ENCODE assay signal across 14 mouse cellular contexts in the genomic region with DNA sequence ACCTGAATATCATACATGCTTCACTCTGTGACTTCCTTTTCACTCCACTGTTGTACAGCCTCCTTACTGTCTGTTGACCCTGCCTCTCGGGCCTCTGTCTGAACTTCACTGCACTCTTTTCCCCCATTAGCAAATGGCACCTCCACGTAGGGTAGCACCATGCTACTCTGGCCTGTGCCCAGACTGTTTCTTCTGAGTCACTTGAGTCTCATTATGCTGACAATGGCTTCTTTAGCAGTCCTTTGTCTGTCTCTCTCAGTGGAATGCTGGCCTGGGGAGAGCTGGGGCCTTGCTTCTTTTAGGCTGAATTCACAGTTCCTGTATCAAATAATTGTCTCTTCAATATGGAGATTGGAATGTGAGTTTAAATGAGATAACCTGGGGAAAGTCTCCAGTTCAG. TPM values are rescaled to one million over a fixed set of nuclear protein-coding genes. Genes with fewer than 3 reads are reported as not detected.
A peak's percentile ranks its signal among the peaks of the same experiment; 100 is the strongest.
DNase-seq lines count a peak whose midpoint lies in the region; ATAC-seq and TF ChIP-seq lines count a peak whose summit lies in the region.
"Had no signal": no experiment of that assay in that cellular context is flagged by ENCODE, and none has a peak within 500 bp of the region (broad histone marks: within the 10 kb centered on the region; RNA-seq: fewer than 3 reads in every experiment).

No protein-coding gene starts in this region.

- WGBS in midbrain, embryonic 10.5 days, result 25% methylated on average over 2 of the region's 2 CpGs
- 16% methylated on average over 2 of the region's 2 CpGs for WGBS in midbrain, embryonic 16.5 days
- 12% methylated on average over 2 of the region's 2 CpGs for WGBS in midbrain, embryonic 14.5 days
- WGBS in kidney, adult 2 months, result 81% methylated on average over 2 of the region's 2 CpGs

- no peak for ATAC-seq in midbrain, embryonic 16.5 days
- no peak for ATAC-seq in midbrain, embryonic 14.5 days (ENCODE audit: low FRiP score, low TSS enrichment)
- ATAC-seq: liver, postnatal 0 days had no signal

- DNase-seq in adrenal gland, adult 2 months, result peak; percentile 45
- DNase-seq in adrenal gland, postnatal 25 days, result no peak
- DNase-seq in midbrain, embryonic 10.5 days (ENCODE audit: low spot score), result no peak
- peak; percentile 10 for DNase-seq in embryo, embryonic 11 days
- DNase-seq in midbrain, embryonic 14.5 days, result peak; percentile 6
- DNase-seq in kidney, adult 2 months, result no peak
- DNase-seq in kidney, adult 8-10 months, result no peak
- DNase-seq: cerebellum, adult 8-10 months; gastrocnemius, postnatal 10 days; liver, postnatal 0 days; thymus, postnatal 25 days had no signal

- peak overlapping the region; percentile 6; the same call in 1 of the 2 replicates for H3K27ac ChIP-seq in midbrain, embryonic 10.5 days (replicated peaks)
- H3K27ac ChIP-seq in midbrain, embryonic 16.5 days (ENCODE audit: low read length), result no peak overlapping the region
- H3K27ac ChIP-seq in midbrain, embryonic 14.5 days (replicated peaks; ENCODE audit: low read depth, low read length), result no peak overlapping the region
- no peak overlapping the region for H3K27ac ChIP-seq in kidney, adult 2 months (ENCODE audit: insufficient read depth, low read depth, low read length)
- H3K27ac ChIP-seq: macrophage had no signal

- H3K9ac ChIP-seq in midbrain, embryonic 16.5 days (ENCODE audit: low read depth, low read length), result no peak overlapping the region
- no peak overlapping the region for H3K9ac ChIP-seq in midbrain, embryonic 14.5 days (replicated peaks; ENCODE audit: low read length)
- H3K9ac ChIP-seq: heart, embryonic 12.5 days; liver, postnatal 0 days had no signal

- H3K36me3 ChIP-seq in midbrain, embryonic 10.5 days, result peaks cover 89% of the 10 kb centered on the region
- peaks cover 18% of the 10 kb centered on the region for H3K36me3 ChIP-seq in midbrain, embryonic 16.5 days (ENCODE audit: control insufficient read depth, insufficient read depth, low read length)
- H3K36me3 ChIP-seq in midbrain, embryonic 14.5 days (ENCODE audit: control insufficient read depth, insufficient read depth, low read length), result peaks cover 52% of the 10 kb centered on the region
- peaks cover 18% of the 10 kb centered on the region for H3K36me3 ChIP-seq in kidney, adult 2 months (ENCODE audit: control insufficient read depth, insufficient read depth, low read length)

- H3K9me3 ChIP-seq in midbrain, embryonic 10.5 days (replicated peaks), result no peaks in the 10 kb centered on the region
- H3K9me3 ChIP-seq in midbrain, embryonic 16.5 days (replicated peaks; ENCODE audit: control insufficient read depth, low read length, poor library complexity, severe bottlenecking), result no peaks in the 10 kb centered on the region
- H3K9me3 ChIP-seq in midbrain, embryonic 14.5 days (ENCODE audit: control insufficient read depth, low read length), result no peaks in the 10 kb centered on the region
- H3K9me3 ChIP-seq: heart, embryonic 12.5 days had no signal

- no peak for TF ChIP-seq CTCF in kidney, adult 2 months (conservative IDR thresholded peaks at IDR 0.05; ENCODE audit: insufficient read depth, insufficient read length, low read depth, low read length)

- H3K27me3 ChIP-seq in midbrain, embryonic 10.5 days (ENCODE audit: low read depth, poor library complexity, severe bottlenecking), result no peaks in the 10 kb centered on the region
- no peaks in the 10 kb centered on the region for H3K27me3 ChIP-seq in midbrain, embryonic 16.5 days (ENCODE audit: control insufficient read depth, insufficient read depth, low read depth, low read length)
- H3K27me3 ChIP-seq in midbrain, embryonic 14.5 days (ENCODE audit: control insufficient read depth, insufficient read depth, low read length), result no peaks in the 10 kb centered on the region
- no peaks in the 10 kb centered on the region for H3K27me3 ChIP-seq in kidney, adult 2 months (replicated peaks; ENCODE audit: control insufficient read depth, insufficient read depth, low read length)
- H3K27me3 ChIP-seq: heart, embryonic 12.5 days had no signal

- no peak overlapping the region for H3K4me2 ChIP-seq in midbrain, embryonic 16.5 days (ENCODE audit: low read length)
- H3K4me2 ChIP-seq in midbrain, embryonic 14.5 days (ENCODE audit: low read length), result no peak overlapping the region
- H3K4me2 ChIP-seq: heart, embryonic 12.5 days had no signal

- peaks cover 10% of the 10 kb centered on the region for H3K4me1 ChIP-seq in midbrain, embryonic 10.5 days
- H3K4me1 ChIP-seq in midbrain, embryonic 16.5 days (ENCODE audit: control insufficient read depth, insufficient read depth, low read length), result no peaks in the 10 kb centered on the region
- no peaks in the 10 kb centered on the region for H3K4me1 ChIP-seq in midbrain, embryonic 14.5 days (ENCODE audit: control insufficient read depth, insufficient read depth, low read length)
- H3K4me1 ChIP-seq in kidney, adult 2 months (ENCODE audit: control insufficient read depth, insufficient read depth, low read length), result no peaks in the 10 kb centered on the region

- no peak for TF ChIP-seq POLR2A in kidney, adult 2 months (IDR thresholded peaks at IDR 0.05; ENCODE audit: low read depth, low read length)

- no peak overlapping the region for H3K4me3 ChIP-seq in midbrain, embryonic 10.5 days
- H3K4me3 ChIP-seq in midbrain, embryonic 16.5 days (ENCODE audit: low read depth, low read length), result no peak overlapping the region
- H3K4me3 ChIP-seq in midbrain, embryonic 14.5 days (replicated peaks; ENCODE audit: low read depth, low read length), result no peak overlapping the region
- no peak overlapping the region for H3K4me3 ChIP-seq in kidney, adult 2 months (ENCODE audit: insufficient read depth, low read depth, low read length)
- H3K4me3 ChIP-seq: heart, embryonic 12.5 days had no signal

RNA-seq across cellular contexts. Expression of a gene that starts 48.7 kb away (rescaled TPM):
- total RNA-seq in adrenal gland, adult 2 months (2021), result 10 to 100 TPM; 49.1 to 72.2 TPM
- 14.2 and 19.8 TPM in 2 replicates for polyA plus RNA-seq in adrenal gland, adult 2 months (2012; rRNA removed)
- total RNA-seq in adrenal gland, postnatal 25 days (2021), result 66.6 and 75.1 TPM in 2 replicates
- polyA plus RNA-seq in midbrain, embryonic 10.5 days (2016; fragmentation: Nextera tagmentation; extraction: Ambion mirVana), result 31.4 and 32.0 TPM in 2 replicates
- polyA plus RNA-seq in midbrain, embryonic 16.5 days (2015; fragmentation: Nextera tagmentation; extraction: Ambion mirVana), result 41.6 and 42.6 TPM in 2 replicates
- 45.6 and 51.6 TPM in 2 replicates for polyA plus RNA-seq in midbrain, embryonic 14.5 days (2014; fragmentation: Nextera tagmentation; extraction: Ambion mirVana)
- polyA plus RNA-seq in kidney, adult 2 months (2012; rRNA removed), result 17.9 and 21.5 TPM in 2 replicates

Comparison
In these comparisons a context has a peak if more than half of its experiments do, and no peak if none do; other contexts are left out.
1. DNase-seq: peak in adrenal gland, adult 2 months (single experiment), embryo, embryonic 11 days (single experiment) and midbrain, embryonic 14.5 days (single experiment); none in adrenal gland, postnatal 25 days (single experiment), midbrain, embryonic 10.5 days (single experiment), kidney, adult 2 months (single experiment) and kidney, adult 8-10 months (0 of 2).